Comparison of ENCODE assay signal across 8 mouse cellular contexts in the genomic region with DNA sequence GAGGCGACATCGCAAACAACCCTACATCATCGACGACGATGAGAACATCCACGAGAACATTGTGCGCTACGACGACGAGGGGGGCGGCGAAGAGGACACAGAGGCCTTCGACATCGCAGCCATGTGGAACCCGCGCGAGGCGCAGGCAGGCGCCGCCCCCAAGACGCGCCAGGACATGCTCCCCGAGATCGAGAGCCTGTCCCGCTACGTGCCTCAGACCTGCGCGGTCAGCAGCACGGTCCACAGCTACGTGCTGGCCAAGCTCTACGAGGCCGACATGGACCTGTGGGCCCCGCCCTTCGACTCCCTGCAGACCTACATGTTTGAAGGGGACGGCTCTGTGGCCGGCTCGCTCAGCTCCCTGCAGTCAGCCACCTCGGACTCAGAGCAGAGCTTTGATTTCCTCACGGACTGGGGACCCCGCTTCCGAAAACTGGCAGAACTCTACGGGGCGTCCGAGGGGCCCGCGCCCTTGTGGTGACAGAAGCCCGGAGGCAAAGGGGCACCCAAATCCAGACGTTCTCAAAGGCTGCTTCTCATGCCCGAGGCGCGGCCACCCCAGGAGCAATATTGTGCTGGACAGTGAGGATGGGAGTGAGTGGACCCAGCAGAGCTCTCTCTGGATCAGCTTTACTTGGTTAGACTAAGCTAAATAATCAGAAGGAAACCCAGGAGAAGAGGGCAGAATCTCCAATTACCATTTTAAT.
DNase-seq lines count a peak whose midpoint lies in the region; ATAC-seq and TF ChIP-seq lines count a peak whose summit lies in the region.

No protein-coding gene starts in this region.

- no peak for TF ChIP-seq POLR2A in embryonic fibroblast, embryonic 13.5 days (IDR thresholded peaks at IDR 0.05; ENCODE audit: low read depth, low read length)
- TF ChIP-seq POLR2A in olfactory bulb, adult 2 months (IDR thresholded peaks at IDR 0.05; ENCODE audit: insufficient read depth, low read depth, low read length): no peak

- no peaks in the 10 kb centered on the region for H3K9me3 ChIP-seq in hindbrain, embryonic 15.5 days
- no peaks in the 10 kb centered on the region for H3K9me3 ChIP-seq in liver, embryonic 11.5 days (ENCODE audit: control insufficient read depth, low read length)

- TF ChIP-seq CTCF in embryonic fibroblast, embryonic 13.5 days (IDR thresholded peaks at IDR 0.05; ENCODE audit: borderline replicate concordance, insufficient read depth, low read length): no peak
- no peak for TF ChIP-seq CTCF in olfactory bulb, adult 2 months (IDR thresholded peaks at IDR 0.05; ENCODE audit: insufficient read depth, low read depth, low read length)

- H3K4me3 ChIP-seq in embryonic fibroblast, embryonic 13.5 days (ENCODE audit: insufficient read depth, low read length): peak overlapping the region; percentile 5; the same call in 1 of the 2 replicates
- H3K4me3 ChIP-seq in hindbrain, embryonic 15.5 days: peak overlapping the region; percentile 40
- H3K4me3 ChIP-seq in liver, embryonic 11.5 days (ENCODE audit: low read depth, low read length): peak overlapping the region; percentile 32
- H3K4me3 ChIP-seq in olfactory bulb, adult 2 months (ENCODE audit: insufficient read depth, low read depth, low read length): peak overlapping the region; percentile 1; the same call in 1 of the 2 replicates

- ATAC-seq in hindbrain, embryonic 15.5 days (ENCODE audit: low FRiP score, low read depth): peak; percentile 87
- ATAC-seq in liver, embryonic 11.5 days (replicated peaks; ENCODE audit: low FRiP score): peak; percentile 54

- H3K27ac ChIP-seq in embryonic fibroblast, embryonic 13.5 days (ENCODE audit: insufficient read depth, low read length): no peak overlapping the region
- no peak overlapping the region for H3K27ac ChIP-seq in hindbrain, embryonic 15.5 days (replicated peaks)
- no peak overlapping the region for H3K27ac ChIP-seq in liver, embryonic 11.5 days (ENCODE audit: low read depth, low read length)
- H3K27ac ChIP-seq in olfactory bulb, adult 2 months (ENCODE audit: insufficient read depth, low read depth, low read length): no peak overlapping the region

- no peaks in the 10 kb centered on the region for H3K27me3 ChIP-seq in hindbrain, embryonic 15.5 days
- peaks cover 5% of the 10 kb centered on the region; the same call in 1 of the 2 replicates for H3K27me3 ChIP-seq in liver, embryonic 11.5 days (replicated peaks; ENCODE audit: control insufficient read depth, insufficient read depth, low read length)

- H3K4me1 ChIP-seq in embryonic fibroblast, embryonic 13.5 days (ENCODE audit: control insufficient read depth, insufficient read depth, low read length): no peaks in the 10 kb centered on the region
- H3K4me1 ChIP-seq in hindbrain, embryonic 15.5 days (replicated peaks): peaks cover 6% of the 10 kb centered on the region; the same call in 1 of the 2 replicates
- H3K4me1 ChIP-seq in liver, embryonic 11.5 days (replicated peaks; ENCODE audit: control insufficient read depth, insufficient read depth, low read length): no peaks in the 10 kb centered on the region
- H3K4me1 ChIP-seq in olfactory bulb, adult 2 months (ENCODE audit: control insufficient read depth, insufficient read depth, low read length): no peaks in the 10 kb centered on the region

- H3K9ac ChIP-seq in hindbrain, embryonic 15.5 days: peak overlapping the region; percentile 36
- no peak overlapping the region for H3K9ac ChIP-seq in liver, embryonic 11.5 days (ENCODE audit: low read depth, low read length)

- H3K4me2 ChIP-seq in hindbrain, embryonic 15.5 days: peak overlapping the region; percentile 78
- H3K4me2 ChIP-seq in liver, embryonic 11.5 days: peak overlapping the region; percentile 64

- WGBS in hindbrain, embryonic 15.5 days: 6% methylated on average over 51 of the region's 51 CpGs
- WGBS in liver, embryonic 11.5 days: 18% methylated on average over 51 of the region's 51 CpGs
- WGBS in olfactory bulb, adult 2 months: 43% methylated on average over 51 of the region's 51 CpGs

- no peaks in the 10 kb centered on the region for H3K36me3 ChIP-seq in hindbrain, embryonic 15.5 days
- no peaks in the 10 kb centered on the region for H3K36me3 ChIP-seq in liver, embryonic 11.5 days (ENCODE audit: control insufficient read depth, insufficient read depth, low read length)

- DNase-seq in right cerebral cortex, postnatal 4 days: peak; percentile 20
- no peak for DNase-seq in right cerebral cortex, postnatal 36 days (ENCODE audit: low spot score in 2 of 2)
- peak; percentile 50 for DNase-seq in liver, embryonic 11.5 days (ENCODE audit: low spot score)
- no peak for DNase-seq in spleen, adult 12 weeks (ENCODE audit: low spot score)
- DNase-seq in right cerebral cortex, adult 2 months (ENCODE audit: low spot score in 2 of 2): no peak

Comparison
In these comparisons a context has a peak if more than half of its experiments do, and no peak if none do; other contexts are left out.
1. DNase-seq: peak in right cerebral cortex, postnatal 4 days (single experiment) and liver, embryonic 11.5 days (single experiment); none in right cerebral cortex, postnatal 36 days (0 of 2), spleen, adult 12 weeks (single experiment) and right cerebral cortex, adult 2 months (0 of 2).
2. Peak in every context shown above with its lines, with median percentiles within 50 percentile points of each other: H3K4me3 ChIP-seq.